Mouse (Mus musculus) midbrain, embryonic 16.5 days (tissue): ENCODE data around the gene Fam104a. TPM values are rescaled to one million over a fixed set of nuclear protein-coding genes. Genes with fewer than 3 reads are reported as not detected.

Source experiments
- polyA plus RNA-seq: library from polyadenylated mRNA; unstranded; fragments of >200 nt; fragmentation: Nextera tagmentation; extraction: Ambion mirVana; gene quantifications from 2 replicates; pipeline ENCODE4 v1.2.1, GENCODE M21; 2015

The Fam104a gene
- polyA plus RNA-seq, 1 experiment from 2014 or later: 37.4 TPM

Other genes starting within 250 kb of the Fam104a start
- gene Sstr2, start 64.8 kb downstream of the Fam104a start, polyA plus RNA-seq: 15.5 and 17.3 TPM in 2 replicates
- gene Cog1, start 35.0 kb downstream of the Fam104a start, polyA plus RNA-seq: 32.4 and 36.3 TPM in 2 replicates
- 37.6 and 38.5 TPM in 2 replicates for gene Slc39a11, start 34.1 kb downstream of the Fam104a start, polyA plus RNA-seq
- 24.5 and 25.8 TPM in 2 replicates for gene D11Wsu47e, start 257 bp upstream of the Fam104a start, polyA plus RNA-seq
- gene Cpsf4l, start 25.9 kb upstream of the Fam104a start, polyA plus RNA-seq: 0.25 and 0.58 TPM in 2 replicates
- gene Cdc42ep4, start 67.7 kb upstream of the Fam104a start, polyA plus RNA-seq: 73.2 and 75.0 TPM in 2 replicates